Mouse (Mus musculus): ENCODE results near the gene Zp3.
A peak's percentile ranks its signal among the peaks of the same experiment; 100 is the strongest.

Gene Zp3

DNA sequence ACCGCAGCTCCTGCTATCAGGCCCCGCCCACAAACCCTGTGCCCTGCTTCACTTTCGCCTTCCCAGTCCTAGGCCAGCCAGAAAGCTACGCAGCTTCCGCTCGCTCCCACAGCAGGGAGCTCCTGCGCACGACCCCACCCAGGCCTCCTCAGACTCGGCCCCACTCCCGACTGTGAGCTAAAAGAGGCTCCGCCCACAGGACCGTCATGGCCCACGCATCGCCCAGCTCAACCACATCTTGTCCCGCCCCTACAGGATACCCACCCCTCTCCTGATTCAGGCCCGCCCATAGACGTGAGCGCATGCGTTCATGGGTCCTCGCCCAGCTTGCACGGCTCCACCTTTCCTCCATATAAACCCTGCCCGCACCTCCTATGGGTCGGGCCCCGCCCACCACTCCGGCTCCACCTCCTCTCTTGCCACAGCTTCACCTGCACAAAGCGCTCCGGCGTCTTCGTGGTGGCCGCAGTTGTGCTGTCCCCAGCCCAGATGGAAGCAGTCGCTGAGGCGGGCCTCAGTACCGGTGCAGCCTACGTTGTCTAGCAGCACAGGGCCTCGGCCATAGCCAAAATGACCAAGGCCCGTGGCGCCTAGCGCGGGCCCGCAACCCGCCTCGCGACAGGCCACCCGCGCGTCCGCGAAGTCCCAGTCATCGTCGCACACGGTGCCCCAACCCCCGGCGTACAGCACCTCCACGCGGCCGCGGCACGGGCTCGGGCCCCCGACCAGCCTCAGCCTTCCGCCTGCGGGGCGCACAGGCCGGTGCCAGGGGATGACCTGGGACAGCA is 17.2 kb upstream of the Zp3 start:
- DNase-seq: peak; percentile 99

- DNase-seq: no peak
These were observed 16.6 kb upstream of the Zp3 start for GRCm38 (mm10) chr5:135963280-135963627.

DNA sequence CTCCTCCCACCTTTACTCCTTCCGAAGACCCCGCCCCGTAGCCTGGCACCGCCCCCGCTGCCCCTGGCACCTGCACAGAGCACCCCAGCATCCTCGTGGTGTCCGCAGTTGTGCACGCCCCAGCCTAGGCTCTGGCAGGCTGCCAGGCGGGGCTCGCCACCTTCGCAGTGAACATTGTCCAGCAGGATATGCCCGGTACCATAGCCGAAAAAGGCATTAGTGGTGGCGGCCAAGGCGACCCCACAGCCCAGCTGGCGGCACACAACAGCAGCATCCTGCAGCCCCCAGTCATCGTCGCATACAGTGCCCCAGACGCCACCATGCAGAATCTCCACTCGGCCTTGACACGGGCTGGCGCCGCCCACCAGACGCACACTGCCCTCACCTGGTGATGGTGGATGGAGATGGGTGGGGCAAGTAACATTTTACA is 14.4 kb upstream of the Zp3 start:
- DNase-seq: peak; percentile 78

- peak; percentile 41 for DNase-seq
These were observed 13.0 kb upstream of the Zp3 start for GRCm38 (mm10) chr5:135966866-135967265.

DNA sequence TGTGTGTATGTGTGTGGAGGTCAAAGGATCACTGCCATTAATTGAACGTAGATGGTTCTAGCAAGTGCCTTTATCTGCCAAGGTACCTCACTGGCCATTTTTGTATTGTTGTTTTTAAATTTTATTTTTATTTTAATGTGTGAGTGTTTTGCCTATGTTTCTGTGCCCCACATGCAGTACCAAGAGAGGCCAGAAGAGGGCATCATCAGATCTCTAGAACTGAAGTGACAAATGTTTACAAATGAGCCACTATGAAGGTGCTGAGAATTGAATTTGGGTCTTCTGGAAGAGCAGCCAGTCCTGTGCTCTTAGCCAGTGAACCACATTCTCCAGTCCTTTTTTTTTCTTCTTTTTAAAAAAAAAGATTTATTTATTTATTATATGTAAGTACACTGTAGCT is 11.1 kb upstream of the Zp3 start:
- peak; percentile 73 for DNase-seq

- DNase-seq: no peak
These were observed 9.7 kb upstream of the Zp3 start for GRCm38 (mm10) chr5:135970247-135970646.

GRCm38 (mm10) chr5:135971876-135972275 is 8.0 kb upstream of the Zp3 start:
- no peak for DNase-seq

- no peak for DNase-seq
These were observed 5.5 kb upstream of the Zp3 start, which contains the start of gene Ssc4d for GRCm38 (mm10) chr5:135974365-135974764. TSS of gene Ssc4d (minus strand) at chr5:135974531.

DNA sequence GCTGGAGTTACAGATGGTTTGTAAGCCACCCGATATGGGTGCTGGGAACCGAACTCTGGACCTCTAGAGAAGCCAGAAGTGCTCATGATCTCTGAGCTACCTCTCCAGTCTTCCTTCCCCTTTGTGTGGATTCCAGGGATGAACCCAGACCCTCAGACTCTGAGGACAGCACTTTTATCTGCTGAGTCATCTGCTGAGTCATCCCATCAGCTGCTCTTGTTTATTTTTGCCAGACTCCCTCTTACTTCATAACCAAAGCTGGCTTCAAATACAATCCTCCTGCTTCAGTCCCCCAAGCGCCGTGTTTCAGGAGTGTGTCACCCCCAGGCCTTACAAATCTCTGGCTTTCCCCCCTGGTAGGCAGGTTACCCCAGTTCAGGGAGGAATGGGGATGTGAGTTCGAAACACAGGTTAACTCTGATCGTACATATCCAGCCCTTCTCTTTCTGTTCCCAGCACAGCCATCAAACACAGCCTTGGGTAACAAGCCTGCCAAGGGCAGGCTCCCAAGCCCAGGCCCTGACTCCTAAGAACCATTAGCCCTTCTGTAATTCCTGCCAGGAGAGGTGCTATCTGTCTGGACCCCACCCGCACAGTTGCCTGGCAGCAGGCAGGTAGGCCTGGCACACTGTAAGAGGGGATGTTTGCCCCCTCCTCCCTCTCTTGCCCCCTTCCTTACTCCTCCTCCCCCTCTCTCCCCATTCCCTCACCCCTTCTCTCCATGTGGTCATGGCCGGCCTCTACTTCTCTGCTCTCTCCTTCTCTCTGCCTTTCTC is 3.8 kb upstream of the Zp3 start:
- no peak for DNase-seq

DNA sequence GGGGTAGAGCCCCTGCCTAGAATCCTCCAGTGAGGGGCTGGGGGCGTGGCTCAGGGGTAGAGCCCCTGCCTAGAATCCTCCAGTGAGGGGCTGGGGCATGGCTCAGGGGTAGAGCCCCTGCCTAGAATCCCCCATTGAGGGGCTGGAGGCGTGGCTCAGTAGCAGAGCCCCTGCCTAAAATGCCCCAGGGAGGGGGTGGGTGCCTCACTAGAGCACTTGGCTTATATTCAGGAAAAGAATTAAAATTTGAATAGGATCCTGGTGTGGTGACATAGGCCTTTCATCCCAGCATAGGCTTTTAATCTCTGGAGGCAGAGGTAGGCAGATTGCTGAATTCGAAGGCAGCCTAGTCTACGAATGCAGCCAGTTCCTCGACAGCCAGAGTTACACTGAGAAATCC is 518 bp upstream of the Zp3 start:
- DNase-seq: no peak

GRCm38 (mm10) chr5:135982398-135982797 is 2.5 kb downstream of the Zp3 start:
- peak; percentile 80 for DNase-seq

DNA sequence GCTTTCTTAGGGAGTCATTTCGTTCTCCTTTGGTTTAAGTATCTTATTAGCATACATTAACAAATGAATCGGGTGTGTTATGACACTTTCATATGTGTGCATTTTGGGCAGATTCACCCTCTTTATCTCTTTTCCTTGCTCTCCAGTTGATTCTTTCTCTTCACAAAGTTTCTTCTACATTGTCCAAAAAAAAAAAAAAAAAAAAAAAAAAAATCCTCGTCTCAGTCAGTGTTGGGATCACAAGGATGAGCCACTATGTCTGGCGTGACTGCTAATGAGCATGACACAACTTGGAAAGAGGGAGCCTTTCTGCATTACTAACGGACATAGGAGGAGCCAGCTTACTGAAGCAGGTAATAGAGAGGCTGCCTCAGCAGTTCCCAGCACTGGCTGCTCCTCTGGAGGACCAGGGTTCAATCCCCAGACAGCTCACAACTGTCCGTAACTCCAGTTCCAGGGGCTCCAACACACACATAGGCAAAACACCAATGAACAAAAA is 4.7 kb downstream of the Zp3 start:
- no peak for DNase-seq

DNA sequence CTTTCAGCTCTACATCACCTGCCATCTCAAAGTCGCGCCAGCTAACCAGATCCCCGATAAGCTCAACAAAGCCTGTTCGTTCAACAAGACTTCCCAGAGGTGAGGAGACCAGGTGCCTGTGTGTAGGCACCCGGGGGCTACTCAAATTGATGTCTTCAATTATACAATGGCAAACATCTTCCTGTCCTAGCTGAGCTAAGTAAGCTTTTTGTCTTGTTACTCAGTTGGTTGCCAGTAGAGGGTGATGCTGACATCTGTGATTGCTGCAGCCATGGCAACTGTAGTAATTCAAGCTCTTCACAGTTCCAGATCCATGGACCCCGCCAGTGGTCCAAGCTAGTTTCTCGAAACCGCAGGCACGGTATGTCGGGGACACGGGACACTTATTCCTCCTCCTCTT is 7.3 kb downstream of the Zp3 start:
- DNase-seq: peak; percentile 39

GRCm38 (mm10) chr5:135990601-135991000 is 10.7 kb downstream of the Zp3 start:
- no peak for DNase-seq

- peak; percentile 50 for DNase-seq
These were observed 13.6 kb downstream of the Zp3 start for GRCm38 (mm10) chr5:135993381-135993965.

DNA sequence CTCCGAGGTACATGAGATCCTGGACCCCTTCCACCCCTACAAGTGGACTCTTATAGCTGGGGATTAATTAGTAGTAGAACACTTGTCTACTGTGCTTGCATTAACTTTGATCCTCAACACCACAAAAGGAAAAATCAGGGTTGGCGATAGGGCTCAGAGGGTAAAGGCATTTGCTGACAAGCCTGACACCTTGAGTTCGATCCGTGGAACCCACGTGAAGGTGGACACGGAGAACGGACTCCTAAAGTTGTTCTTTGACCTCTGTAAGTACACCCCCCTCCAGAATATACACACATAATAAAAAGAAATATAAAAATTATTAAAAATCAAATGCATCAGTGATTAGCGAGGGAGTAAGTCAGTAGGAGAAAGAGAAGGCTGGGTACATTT is 14.4 kb downstream of the Zp3 start:
- DNase-seq: no peak

GRCm38 (mm10) chr5:135994725-135995687 is 15.1 kb downstream of the Zp3 start, which contains the start of gene Dtx2:
TSS of gene Dtx2 (plus strand) at chr5:135994800.
- peak; percentile 94 for DNase-seq

DNA sequence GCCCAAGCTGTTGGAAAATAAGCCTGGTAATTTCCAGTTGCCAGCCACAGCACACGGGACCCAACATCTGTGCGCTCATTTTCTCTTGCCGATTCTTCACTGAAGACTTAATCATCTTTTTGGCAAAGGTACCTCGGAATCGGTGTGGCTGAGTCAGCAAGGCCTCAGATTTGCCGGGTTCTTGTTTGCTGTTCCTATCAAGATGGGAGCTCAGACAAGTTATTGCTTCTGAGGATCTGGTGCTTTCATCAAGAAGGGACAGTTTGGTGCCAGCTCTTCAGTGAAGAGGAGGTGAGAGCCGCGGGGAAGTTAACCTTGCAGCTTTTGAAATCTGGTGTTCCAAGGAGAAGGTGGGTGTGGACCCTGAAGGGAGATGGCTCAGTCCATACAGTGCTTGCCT is 16.3 kb downstream of the Zp3 start:
- DNase-seq: no peak

- DNase-seq: no peak
These were observed 21.3 kb downstream of the Zp3 start for GRCm38 (mm10) chr5:136001222-136001621.

- DNase-seq: no peak
These were observed 22.4 kb downstream of the Zp3 start for GRCm38 (mm10) chr5:136002325-136002724.

GRCm38 (mm10) chr5:136002751-136003151 is 22.9 kb downstream of the Zp3 start:
- no peak for DNase-seq

DNA sequence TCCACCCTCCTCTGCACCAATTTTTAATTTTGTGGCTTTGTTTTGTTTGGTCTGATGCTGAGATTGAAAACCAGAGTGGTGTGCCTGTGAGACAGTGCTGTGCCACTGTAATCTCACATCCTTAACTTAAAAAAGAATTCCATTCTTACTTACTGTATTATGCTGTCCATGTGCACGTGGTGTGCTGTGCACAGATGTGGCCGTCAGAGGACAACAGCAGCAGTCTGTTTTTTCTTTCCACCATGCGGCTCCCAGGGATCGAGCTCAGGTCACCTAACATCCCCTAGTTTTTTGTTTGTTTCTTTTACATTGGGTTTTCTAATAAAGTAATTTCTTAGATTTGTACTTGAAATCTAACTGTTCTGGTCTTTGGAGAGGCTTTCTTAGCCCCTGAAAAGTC is 24.6 kb downstream of the Zp3 start:
- DNase-seq: no peak

Measured in kidney, postnatal 10 days (tissue).